Mouse (Mus musculus) T-helper 1 cell (primary cell): ENCODE data around the gene Sept10.

ENCODE experiments used
- in situ Hi-C: fragments of 300-600 bp; cut with MboI, MseI; formaldehyde crosslinking; loops from one replicate; pipeline ENCODE4 v1.15.1; 2025; ENCODE audit warnings: high pct_unique_total_duplicates

Gene Sept10

DNA sequence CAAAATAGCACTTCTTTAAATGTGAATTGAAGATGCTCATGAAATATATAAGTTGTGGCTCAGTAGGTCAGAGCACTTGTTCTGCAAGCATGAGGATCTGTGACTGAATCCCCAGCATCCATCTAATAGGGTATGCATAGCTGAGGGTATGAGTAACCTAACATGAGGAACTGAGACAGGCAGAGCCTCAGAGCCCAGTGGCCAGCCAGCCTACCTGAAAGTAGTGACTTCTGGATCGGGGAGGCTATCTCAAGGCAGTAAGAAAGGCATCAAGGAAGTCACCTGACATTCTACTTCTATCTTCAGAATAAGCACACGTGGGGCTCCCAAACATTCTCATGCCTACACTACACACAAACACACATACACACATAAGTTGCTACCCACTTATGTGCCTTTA, 3.5 kb upstream of the Sept10 start:
- in situ Hi-C loops = no loop called here

DNA sequence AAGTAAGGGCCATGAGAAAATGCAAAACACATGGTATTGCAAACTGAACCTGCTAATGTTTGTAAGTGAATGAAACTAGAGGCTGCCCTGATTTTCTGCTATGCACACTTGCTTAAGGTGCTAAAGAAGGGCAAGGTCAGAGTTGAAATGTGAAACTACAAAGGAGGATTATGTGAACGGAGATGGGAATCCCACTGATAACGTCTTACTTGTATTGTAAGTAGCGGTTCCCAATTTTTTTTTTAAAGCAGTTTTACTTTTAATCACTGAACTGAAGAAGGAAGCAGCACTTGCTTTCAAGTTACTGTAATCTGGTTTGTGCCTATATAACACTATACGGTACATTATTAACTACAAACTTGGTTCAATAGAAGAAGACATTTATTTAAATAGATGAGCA, 2.2 kb upstream of the Sept10 start:
- in situ Hi-C loops = no loop called here

DNA sequence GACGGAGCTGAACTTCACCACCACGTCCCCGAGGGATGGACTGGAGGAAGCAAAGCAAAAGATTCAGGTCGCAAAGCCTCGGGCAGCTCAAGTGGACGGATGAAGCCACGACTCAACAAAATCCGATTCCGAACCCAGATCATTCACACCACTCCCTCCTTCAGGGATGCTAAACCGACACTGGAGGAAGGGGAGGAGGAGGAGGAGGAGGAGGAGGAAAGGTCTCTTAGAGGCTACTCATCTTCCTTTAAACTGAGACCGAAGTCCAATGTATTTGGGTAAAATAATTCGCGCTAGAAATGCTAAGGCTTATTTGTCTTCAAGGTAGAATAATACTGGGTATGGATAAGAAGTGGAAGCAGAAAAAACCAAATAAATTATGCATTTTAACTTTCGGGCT, 1.7 kb upstream of the Sept10 start:
- in situ Hi-C loops = no loop called here

DNA sequence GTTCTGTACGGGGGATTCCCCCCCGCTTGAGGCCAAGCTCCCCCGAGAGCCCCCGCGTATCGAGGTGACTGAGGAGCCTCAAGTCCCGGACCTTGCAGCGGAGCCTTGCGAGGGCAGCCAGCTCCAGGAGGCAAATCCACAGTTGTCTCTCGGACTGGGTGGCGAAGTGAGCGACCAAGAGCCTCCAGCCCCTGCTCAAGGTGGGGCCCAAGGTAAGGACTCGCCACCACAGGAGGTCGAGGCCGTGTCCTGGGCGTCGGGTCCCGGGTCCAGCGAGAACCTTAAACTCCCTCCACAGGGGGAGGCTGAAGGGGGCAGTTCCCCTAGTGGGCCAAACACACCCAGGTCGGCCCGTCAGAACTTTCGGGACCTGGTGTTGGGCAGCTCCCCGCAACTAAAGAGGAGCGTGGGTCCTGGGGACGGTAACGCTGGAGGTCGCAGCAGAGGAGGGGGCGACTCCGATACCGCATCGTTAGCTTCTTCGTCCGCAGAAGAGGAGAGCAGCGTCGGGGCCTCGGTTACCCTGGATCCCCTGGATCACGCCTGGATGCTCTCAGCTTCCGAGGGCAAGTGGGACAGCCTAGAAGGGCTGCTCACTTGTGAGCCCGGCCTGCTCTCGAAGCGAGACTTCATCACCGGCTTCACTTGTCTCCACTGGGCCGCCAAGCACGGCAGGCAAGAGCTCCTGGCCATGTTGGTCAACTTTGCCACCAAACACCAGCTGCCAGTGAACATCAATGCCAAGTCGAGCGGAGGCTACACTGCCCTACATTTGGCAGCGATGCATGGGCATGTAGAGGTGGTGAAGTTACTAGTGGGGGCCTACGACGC, 839 bp upstream of the Sept10 start:
- in situ Hi-C loops = no loop called here

DNA sequence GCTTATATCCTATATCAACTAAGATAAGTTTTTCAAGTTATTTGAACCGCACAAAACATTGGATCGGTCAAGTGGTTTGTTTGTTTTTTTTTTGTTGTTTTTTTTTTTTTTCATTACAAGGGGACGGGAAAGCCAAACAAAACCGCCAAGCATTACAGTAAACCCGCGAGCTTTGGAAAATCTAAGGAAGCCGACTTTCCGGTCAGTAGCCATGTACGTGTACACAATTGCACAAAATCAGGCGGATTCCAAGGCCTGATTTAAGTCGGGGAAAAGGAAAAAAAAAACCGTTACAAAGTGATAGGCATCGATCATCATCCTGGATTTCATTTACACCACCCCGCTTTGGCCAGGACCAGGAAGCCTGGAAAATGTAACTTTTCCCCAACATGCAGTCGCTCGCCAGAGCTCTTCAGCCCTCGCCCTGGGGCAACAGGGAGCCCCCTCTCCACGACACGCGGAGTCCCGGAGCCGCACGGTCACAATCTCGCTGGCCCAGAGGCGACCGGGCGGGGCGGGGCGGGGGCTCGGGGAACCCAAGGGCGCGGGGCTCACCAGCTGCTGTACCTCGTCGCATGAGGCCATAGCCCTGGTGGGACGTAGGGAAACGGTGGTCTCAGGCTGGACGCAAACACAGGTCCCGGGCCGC, 699 bp downstream of the Sept10 start:
- in situ Hi-C loops = no loop called here

DNA sequence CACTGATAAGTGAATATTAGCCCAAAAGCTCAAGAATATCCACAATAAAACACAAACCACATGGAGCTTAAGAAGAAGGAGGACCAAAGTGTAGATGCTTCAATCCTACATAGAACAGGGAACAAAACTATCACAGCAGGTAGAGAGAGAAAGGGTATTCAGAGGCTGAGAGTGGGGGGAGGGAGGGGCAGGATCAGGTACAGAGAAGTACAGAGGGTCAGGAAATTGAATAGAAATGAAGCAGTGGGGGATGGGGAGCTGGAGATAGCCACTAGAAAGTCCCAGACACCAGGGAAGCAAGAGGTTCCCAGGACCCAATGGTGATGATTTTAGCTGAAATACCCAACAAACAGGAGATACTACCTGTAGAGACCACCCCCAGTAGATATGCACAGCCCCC, 21.6 kb downstream of the Sept10 start:
- in situ Hi-C loops = no loop called here

DNA sequence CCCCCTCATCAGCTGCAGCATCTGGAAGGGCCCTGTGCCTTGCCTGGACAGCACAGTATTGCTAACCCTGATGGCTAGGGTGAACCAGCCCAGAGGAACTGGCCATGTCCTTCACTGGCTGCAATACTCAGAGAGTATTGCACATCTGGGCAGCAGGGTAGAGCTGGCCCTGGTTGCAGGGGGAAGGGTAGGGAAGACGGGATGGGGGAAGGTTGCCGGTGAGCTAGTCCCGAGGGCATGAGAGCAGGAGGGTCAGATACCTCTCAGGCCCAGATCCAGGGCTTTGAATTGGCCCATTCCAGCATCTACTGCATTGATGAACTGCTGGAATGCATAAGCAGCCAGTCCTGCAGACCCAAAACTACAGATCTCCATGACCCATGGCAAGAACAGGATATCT, 24.9 kb downstream of the Sept10 start:
- in situ Hi-C loops = no loop called here

DNA sequence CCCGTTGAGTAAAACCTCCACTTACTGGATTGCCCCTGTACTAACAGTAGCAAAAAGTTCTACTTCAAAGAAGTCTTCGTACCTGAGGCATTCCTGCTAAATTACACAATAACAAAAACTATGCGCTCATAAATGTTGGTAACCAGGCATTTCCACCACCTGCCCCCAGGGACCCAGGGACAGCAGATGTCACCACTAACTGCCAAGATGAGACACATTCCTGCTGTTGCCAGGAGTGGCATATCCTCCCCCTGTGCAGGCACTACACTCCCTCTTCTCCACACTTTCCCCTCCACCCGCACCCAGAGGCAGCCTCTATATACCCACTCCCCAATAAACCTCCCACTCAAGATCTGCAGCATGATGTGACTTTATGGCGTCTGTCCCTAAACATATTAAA, 26.8 kb downstream of the Sept10 start:
- in situ Hi-C loops = no loop called here

DNA sequence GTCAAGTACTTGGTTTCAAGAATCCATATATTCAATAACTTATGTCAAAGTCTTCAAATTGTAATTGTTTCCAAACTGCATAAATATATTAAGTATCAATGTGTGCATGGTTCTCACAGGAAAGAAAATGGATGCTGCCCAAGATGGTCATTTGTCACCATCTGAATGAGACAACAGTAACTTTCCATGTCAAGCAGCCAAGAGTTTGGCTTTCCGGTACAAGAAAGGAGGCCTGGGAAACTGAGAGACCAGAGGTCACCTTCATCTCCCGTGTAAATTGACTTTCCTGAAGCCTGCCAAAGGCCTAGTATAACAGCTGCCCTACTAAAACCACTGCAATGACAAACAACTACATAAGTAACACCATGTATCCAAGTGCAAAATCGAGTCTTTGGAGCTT, 39.3 kb downstream of the Sept10 start:
- in situ Hi-C loops = no loop called here

DNA sequence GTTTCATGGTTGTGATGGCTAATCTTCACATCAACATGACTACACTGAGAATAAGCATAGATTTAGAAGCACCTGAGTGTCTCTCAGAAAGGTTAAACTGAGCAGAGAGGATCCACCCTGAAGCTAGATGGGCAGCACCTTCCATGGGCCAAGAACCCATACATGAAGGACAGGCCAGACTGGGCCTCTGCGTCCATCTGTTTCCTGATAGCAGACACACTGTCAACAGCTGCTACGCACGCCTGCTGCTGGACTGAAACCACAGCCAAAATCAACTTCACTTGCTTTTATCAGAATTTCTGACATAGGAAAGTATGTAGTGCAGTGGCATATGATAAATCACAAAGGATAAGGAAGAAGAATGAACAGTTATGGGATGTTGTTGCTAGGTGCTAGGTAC, 42.0 kb downstream of the Sept10 start:
- in situ Hi-C loops = no loop called here

DNA sequence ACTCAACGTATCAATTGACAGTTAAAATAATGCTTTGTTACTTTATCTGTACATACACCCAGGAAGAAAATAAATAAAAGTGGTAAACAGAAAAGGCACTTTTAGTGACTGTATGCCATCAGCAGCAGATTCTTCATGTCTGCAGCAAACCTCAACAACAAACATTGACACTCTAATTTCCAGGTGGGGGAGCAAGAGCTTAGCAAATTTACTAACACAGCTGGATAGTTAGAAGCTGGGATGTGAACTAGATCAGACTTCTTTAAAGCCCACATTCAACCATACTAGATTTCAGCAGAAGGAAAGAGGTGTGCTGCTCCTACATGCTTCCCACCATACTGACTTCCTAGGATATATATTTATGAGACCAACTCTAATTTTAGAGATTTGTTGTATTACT, 49.1 kb downstream of the Sept10 start:
- in situ Hi-C loops = no loop called here

DNA sequence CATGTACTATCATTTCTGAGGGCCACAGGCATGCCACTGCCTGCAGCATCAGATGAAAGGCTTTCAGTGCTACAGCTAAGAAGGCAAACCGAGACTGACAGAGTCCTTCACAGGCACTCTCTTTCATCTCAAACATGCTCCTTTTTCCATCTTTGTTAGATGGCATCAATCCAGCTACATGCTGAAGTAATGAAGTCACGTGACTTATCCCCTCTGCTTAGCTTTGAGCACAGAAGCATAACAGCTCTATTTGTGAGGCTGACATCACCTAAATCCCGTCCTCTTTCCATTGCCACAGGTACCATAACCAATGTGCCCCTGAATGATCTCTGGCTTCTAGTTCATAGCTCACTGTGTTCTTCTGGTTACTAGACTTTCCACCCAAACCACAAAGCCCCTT, 50.6 kb downstream of the Sept10 start:
- in situ Hi-C loops = no loop called here

DNA sequence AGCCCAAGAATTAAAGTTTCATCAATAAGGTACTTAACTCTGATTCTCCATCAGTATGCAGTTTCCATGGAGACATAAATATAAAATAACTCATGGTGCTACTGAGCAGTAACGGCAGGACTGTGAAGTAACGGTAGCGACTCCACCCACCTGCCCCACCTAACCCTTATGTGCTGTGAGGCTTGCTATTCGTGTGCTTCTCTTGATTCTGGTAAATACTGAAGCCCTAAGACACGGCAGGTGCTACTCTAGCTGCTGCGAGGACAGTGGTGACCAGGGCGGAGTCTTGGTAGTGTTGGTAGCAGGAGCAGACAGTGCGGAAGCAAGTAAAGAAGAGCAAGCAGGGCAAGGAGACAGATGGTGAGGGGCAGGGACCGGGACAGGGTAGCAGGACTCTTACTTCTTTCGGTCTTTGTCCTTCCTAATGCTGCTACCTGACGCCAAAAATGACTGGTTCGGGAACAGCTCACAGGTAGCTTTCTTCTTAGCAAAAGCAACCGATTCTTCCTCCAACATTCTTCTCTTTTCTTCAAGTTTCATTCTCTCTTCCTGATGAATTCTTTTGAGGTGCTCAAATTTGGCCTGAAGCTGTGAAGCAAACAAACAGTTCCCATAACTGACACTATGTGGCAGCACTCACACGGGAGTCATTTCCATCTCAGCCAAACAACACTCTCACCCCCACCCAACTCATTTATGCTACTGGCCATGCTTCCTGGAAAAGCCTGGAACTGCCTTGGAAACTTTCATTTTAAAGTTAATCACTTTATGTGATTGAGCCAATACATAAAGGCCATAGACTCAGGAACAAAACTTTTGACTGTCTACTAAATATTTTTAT, 55.3 kb downstream of the Sept10 start:
- in situ Hi-C loops = no loop called here

DNA sequence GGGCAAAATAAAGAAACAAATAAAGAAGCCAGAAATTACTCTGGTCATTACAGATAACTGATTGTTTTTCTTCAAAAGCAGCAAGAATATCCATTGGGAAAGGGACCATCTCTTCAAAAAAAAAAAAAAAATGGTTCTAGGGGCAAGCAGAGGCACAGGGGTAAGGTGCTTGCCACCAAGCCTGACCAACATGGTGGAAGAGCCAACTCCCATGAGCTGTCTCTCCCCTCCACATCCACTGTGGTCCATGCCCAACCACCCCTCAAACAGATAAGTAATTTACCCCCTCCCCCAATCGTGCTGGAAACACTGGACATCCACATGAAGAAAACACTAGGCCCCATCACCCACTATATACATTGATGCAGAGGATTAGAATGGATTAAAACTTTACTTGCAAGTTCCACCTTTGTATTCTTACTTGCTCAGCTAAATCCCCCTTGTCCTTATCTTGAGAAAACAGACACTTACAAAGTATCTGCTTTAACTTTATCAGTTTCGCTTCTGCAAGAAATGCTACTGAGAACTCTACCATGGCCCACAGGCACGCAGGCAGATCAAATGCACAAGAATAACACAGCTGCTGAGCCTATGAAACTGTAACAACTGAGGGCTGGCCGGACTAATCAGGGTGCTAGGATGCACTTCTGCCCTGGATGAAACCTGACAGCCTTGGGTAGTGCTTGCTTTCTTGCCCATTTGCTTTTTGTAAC, 59.3 kb downstream of the Sept10 start:
- in situ Hi-C loops = no loop called here

DNA sequence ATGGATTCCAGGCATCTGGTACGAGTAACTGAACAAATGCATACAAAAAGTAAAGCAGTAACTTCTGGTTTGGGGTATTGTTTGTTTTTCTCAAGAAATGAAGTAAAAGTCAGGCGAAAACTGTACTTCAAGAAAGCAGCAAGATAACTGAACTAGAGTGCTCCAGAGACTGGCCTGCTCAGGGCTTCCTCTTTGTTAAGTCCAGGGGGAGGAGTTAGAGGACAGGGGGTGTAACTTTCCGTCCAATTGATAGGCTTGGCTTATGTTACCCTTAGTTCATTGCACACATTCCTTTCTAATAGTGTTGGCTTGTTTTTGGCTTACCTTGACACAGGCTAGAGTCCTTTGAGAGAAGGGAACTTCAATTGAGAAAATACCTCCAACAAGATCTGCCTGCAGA, 63.0 kb downstream of the Sept10 start:
- in situ Hi-C loops = no loop called here

DNA sequence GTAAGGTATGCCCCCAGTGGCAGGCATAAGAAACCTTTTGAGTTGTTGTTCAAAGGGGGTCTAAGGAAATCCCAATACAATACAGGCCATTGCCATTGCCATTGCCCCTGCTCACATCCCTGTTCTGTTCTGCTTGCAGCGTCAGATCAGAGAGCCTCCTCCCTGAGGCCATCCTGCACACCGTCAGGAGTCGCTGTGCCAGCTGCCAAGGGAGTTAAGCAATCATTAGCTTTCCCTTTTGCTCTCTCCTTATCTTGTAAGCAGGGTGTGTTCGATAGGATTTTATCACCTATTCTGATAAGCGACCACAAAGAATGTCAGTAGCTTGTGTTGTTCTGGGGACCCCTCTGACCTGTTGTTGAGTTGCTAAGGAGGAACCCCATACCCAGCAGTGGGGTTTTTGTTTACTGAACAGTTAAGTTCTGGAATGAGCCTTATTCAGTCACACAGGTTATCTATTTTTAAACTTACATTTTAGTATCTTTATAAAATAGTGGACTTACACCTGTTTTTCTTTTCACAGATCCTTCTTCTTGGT, 69.0 kb downstream of the Sept10 start:
- in situ Hi-C loops = loop anchor here (5.0 kb wide), 1 partner anchor 135 kb away; no protein-coding TSS in a partner anchor

DNA sequence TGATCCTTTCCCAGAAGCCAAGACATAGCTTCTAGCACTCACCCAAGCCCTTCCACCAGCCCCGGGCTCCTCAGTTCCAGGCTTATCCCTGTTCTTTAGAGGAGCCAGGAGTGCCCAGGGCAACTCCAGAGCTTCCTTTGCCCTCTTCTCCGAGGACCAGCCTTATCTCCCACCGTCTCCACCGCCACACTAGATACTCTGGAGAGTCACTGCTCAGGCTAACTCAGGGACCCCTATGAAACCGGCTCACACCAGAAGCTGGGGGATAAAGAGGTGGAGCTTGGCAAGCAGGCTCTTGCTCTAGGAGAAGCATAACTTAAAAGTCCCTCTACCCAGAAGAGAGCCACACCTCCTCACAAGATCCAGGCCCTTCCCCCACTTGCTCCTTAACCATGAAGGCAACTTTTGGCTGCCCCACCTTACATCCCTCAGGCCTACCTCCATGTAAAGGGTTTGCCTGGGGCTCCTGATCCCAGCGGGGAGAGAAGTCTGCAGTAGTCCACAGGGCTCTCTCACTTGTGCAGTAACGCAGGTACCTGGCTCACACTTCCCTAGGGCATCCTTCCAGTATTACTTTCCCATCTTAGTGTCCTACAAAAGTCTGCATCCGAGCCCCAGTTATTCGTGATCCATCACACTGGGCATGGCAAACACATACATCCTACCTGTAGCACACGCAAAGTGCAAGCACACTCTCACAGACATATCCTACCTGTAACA, 70.5 kb downstream of the Sept10 start:
- in situ Hi-C loops = loop anchor here (5.0 kb wide), 1 partner anchor 136 kb away; no protein-coding TSS in a partner anchor

DNA sequence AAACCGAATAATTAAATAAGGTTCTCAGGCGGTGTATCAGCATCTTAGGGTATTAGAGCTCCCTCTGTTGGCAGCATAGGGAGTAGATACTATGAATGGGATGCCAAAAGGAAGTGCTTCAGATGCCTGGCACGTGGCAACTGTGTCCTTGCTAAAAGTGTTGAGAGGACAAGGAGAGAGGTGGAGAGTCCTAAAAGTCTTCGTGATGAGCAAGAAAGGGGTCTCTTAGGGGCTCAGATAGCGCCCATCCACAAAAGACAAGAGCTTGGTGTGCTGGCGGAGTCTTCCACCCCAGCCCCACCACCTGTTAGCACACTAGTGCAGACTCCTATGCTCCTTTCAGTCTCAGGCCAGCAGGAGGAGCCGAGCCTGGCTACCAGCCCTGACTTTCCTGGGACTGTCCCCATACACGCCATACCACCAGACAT, 71.7 kb downstream of the Sept10 start:
- in situ Hi-C loops = loop anchor here (5.0 kb wide), 1 partner anchor 137 kb away; no protein-coding TSS in a partner anchor

DNA sequence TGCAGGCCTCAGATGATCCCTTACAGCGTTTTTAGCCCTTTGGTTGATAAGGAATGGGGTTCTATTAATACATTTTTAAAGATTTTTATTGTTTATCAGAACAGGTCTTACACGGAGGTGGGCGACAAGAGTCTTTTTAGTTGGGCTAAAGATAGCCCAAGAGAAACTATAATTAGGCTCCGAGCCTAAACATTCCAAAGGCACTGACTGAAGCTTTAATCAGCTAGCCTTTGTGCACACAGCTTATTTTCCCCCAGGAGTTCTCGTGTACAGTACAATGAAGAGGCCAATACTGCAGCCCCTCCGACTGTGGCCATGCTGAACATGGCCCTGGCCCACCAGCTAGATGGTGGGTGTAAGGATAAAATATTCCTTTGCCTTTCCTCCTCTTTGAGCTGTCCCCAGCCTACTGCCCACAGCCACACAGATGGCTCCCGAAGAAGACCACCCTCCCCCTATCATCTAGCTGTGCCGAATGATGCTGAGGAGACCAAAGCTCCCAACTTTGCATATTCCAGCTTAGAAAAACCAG, 88.1 kb downstream of the Sept10 start:
- in situ Hi-C loops = no loop called here

DNA sequence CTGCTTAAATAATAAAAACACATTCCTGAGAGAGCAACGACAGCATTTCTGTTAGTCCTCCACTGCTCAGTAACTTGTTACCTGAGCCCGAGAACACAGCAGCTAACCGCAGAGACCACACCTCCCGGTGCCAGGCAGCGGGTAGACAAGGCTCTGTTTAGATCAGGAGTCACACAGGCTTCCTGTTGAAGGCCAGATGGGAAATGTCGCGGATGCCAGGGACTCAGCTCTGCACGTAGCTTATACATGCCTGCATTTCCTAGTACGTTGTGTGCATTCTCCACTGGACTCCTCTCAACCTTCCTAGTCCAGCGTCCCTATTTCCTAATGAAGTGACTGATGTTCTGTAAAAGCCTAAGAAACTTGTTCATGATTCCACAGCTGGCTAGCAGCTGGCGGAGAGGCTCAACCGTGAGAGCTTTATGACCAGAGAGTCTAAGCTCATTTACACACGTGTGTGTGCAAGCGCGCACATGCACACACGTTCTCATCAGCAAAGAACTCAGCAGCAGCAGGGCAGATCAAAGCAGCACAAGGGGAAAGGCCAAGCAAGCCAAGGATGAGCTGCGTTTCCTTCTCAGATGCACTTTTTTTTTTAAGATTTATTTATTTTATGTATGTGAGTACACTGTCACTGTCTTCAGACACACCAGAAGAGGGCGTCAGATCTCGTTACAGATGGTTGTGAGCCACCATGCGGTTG, 89.6 kb downstream of the Sept10 start:
- in situ Hi-C loops = no loop called here
